Mouse (Mus musculus) liver, embryonic 14 days (tissue): Measurements from ENCODE around the gene Sh2d1b1. TPM values are rescaled to one million over a fixed set of nuclear protein-coding genes. Genes with fewer than 3 reads are reported as not detected.

Experiments used
- polyA plus RNA-seq: library from polyadenylated mRNA; depleted of rRNA; stranded (reverse); fragments of >200 nt; gene quantifications from 2 replicates; pipeline ENCODE4 v1.2.3, GENCODE M21; 2012; rRNA removed

Sh2d1b1 gene
- polyA plus RNA-seq = 0.17 and 0.18 TPM in 2 replicates

GRCm38 (mm10) chr1:170277016-170277415 is at the start of gene Sh2d1b1:
Sh2d1b1 (plus strand) TSS chr1:170277320.

GRCm38 (mm10) chr1:170232688-170233087 is 44.4 kb upstream of the Sh2d1b1 start, which contains the start of gene Sh2d1b2:
Sh2d1b2 (plus strand) TSS chr1:170232749.

DNA sequence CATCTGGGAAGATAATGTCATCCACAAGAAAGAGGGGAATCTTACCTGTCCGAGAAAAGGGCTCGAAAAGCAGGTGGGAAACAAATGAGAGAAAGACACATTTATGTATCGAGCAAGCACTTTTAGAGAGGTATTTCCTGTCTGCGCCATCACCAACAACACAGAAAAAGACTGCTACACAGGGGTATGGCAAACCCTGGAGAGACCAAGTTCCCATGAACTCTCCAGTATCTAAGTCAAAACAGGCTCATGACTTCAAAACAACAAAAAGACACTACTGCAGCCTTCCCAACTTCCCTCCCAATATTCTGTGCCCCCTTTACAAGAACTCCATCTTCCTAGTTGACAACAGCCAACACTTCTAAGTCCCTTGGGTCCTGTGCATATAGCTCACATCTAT is 29.1 kb downstream of the Sh2d1b1 start, which contains the start of gene Gm7694:
Gm7694 (minus strand) TSS at position 101 of the 400 bp plus-strand sequence.

GRCm38 (mm10) chr1:170308503-170308902 is 31.4 kb downstream of the Sh2d1b1 start, which contains the start of gene Spata46:
Spata46 (plus strand) TSS chr1:170308803.

Other genes with a start within 250 kb of the Sh2d1b1 start
- 0.50 and 0.80 TPM in 2 replicates for gene Ddr2, start 166.6 kb upstream of the Sh2d1b1 start, polyA plus RNA-seq
- 14.5 and 17.5 TPM in 2 replicates for gene Uap1, start 102.4 kb upstream of the Sh2d1b1 start, polyA plus RNA-seq
- 9.6 and 11.5 TPM in 2 replicates for gene Uhmk1, start 61.9 kb upstream of the Sh2d1b1 start, polyA plus RNA-seq
- gene Sh2d1b2, start 44.6 kb upstream of the Sh2d1b1 start, polyA plus RNA-seq = not detected in 2 replicates
- 1.3 and 1.6 TPM in 2 replicates for gene Gm7694, start 29.0 kb downstream of the Sh2d1b1 start, polyA plus RNA-seq
- not detected in 2 replicates for gene Spata46, start 31.5 kb downstream of the Sh2d1b1 start, polyA plus RNA-seq